Mouse (Mus musculus): Measurements from ENCODE around the gene Brinp2.

The Brinp2 gene

DNA sequence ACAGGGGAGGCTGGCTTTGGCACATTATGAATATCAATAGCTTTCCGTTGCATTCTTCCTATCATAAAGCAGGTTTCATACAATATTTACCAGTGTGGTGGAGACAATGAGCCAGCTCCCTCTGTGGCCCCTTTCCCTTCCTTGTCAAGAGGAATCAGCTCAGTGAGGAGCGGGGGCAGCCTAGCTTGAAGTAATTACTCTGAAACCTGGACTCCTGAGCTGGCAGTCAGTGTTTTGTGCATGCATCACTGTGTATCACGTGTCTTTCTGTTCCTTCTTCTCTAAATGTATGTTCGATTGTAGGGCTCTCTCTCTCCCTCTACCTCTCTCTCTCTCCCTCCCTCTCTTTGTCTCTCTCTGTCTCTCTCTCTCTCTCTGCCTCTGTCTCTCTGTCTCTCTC, 135.1 kb downstream of the Brinp2 start:
- DNase-seq (ENCODE audit: low read depth, low spot score), result no peak

DNA sequence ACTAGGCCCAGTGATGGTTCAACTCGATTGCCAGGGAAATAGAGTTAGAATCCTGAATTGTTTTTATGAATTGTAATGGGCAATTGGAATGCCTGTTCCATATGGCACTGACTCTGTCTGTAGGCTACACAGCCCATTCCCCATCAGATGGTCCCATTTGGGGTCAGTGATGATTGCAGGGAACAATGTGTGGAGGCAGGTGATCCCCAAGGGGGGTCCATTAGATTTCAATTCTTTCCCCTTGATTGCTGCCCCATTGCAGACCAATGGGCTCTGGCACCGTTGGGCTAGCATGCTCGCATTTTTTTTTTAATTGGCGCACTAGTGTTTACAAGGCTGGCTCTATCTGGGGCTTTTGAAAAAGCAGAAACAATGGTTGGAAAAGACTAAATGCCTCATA, 136.0 kb downstream of the Brinp2 start:
- no peak for DNase-seq (ENCODE audit: low read depth, low spot score)

DNA sequence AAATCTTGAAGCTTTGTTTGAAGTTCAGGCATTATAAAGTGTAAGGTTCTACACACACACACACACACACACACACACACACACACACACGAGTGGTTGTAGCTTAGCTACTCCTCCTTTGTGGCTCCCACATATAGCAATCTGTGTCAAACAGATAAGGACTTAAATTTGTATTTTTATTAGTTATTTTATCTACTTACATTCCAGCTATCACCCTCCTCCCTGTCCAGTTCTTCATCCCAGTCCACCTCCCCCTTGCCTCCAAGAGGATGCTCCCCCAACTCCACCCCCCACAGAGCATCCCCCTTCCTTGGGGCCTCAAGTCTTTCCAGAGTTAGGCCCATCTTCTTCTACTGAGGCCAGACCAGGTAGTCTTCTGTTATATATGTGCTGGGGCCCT, 137.4 kb downstream of the Brinp2 start:
- no peak for DNase-seq (ENCODE audit: low read depth, low spot score)

DNA sequence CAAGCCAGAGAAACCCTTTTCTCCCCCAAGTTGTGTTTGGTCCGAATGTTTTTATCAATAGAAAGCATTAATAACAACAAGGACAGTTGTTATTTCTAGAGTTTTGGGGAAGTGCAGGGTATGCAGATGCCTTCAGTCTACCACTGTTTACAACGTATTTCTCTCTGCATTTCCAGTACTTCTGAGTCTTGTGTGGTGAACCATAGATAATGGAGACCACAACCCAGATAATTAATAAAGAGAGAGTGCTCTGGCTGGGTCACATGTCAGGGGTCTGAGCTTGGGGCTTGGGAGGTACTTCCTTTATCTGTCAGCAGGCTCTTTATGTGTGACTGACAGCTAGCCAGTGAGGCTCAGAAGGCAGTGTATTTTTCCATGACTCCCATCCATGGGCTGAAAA, 137.8 kb downstream of the Brinp2 start:
- DNase-seq (ENCODE audit: low read depth, low spot score), result no peak

DNA sequence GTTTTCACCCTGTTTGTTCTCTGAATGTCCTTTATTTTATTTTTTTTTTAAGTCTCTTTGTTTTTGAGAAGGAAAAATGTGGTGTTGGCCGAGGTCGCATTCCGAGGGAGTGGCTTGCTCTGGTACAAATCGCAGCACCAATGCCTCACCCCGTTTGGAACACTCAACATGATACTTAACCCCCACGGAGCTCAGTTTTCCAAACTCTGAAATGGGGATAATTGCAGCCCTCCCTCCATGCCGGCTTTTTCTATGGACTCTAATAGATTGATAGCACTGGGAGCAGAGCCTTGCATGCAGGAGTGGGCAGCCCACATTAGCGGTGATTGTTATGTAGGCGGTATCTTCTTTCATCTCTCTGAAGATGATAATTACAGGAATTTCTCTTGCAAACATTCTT, 140.5 kb downstream of the Brinp2 start:
- no peak for DNase-seq (ENCODE audit: low read depth, low spot score)

DNA sequence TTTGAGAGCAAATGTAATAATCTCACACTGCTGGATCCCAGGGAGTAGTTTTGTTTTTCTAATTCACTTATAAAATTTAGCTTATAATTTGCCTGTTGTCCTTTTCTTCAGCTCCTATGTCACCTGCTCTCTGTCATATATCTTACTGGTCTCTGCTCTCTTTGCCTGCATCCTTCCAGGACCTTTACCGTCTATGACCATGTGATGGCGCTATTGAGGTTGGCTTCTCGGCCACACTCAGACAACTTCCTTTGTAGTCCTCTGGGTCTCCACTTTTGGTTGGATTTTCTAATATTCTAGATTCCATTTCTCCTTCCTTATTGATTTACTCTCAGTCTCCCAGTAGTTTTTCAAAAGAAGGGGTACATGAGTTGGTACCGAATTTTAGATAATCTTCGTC, 141.4 kb downstream of the Brinp2 start:
- DNase-seq (ENCODE audit: low read depth, low spot score), result no peak

DNA sequence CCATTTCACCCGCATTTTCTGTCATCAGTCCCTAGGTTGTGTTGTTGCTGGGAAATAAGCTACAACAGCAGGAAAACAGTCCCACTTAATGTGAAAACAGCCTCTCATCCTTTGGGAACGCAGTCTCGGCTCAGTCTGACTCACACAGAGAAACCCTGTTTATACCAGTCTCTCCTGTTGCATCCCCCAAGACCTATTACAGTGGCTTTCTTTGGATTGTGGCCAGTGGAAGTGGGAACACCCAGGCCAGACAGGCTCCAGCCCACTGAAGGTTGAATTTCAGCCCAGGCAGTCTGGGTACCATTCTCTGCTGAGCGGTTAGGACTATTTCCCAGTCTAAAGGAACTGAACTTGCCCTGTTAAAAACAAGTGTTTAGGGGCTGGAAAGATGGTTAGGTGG, 142.4 kb downstream of the Brinp2 start:
- DNase-seq (ENCODE audit: low read depth, low spot score), result no peak

DNA sequence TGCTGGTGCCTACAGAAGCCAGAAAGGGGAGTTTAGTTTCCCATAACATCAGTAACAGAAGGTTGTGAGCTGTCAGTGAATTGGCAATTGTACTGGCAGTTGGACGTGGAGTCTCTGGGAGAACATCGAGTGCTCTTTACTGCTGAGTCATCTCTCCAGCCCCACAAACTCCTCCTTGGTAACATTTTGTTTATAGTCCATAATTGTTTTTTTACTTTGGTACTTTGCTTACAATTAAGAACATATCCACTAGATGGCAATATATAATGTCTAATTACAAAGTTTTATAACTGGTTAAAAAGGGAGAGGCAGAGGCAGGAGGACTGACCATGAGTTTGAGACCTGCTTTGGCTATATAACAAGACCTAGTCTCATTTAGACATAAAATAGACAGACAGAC, 148.5 kb downstream of the Brinp2 start:
- no peak for DNase-seq (ENCODE audit: low read depth, low spot score)

DNA sequence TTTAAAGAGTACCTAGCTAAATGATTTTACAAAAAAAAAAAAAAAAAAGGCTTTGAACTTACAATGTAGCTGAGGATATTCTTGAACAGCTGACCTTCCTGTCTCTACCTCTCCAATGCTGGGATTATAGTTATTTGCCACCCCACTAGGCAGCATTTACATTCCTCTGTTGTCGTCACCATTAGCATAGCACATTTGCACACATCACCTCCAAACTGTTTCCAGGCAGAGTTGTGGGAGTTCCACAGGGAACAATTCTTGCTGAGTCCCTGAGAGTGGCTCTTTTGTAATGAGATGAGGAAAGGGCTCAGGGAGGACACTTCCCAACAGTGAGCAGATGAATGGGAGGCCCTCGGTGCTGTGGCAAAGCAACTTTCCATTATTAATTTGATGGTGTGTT, 153.2 kb downstream of the Brinp2 start:
- no peak for DNase-seq (ENCODE audit: low read depth, low spot score)
